Mouse (Mus musculus) embryo, embryonic 10 days (tissue): ENCODE data around the gene Vkorc1l1.

Experiments used
- DNase-seq: peaks from one replicate; pipeline ENCODE4 v3.0.0-alpha.2; 2015; ENCODE audit warnings: low spot score

Gene Vkorc1l1

GRCm38 (mm10) chr5:129942073-129942939, 536 bp downstream of the Vkorc1l1 start:
- peak; percentile 35 for DNase-seq

- DNase-seq = no peak
These were observed 1.6 kb downstream of the Vkorc1l1 start for GRCm38 (mm10) chr5:129943402-129943801.

GRCm38 (mm10) chr5:129947528-129948033, 5.8 kb downstream of the Vkorc1l1 start:
- no peak for DNase-seq

GRCm38 (mm10) chr5:129952143-129952542, 10.4 kb downstream of the Vkorc1l1 start:
- DNase-seq = no peak

- DNase-seq = no peak
These were observed 12.9 kb downstream of the Vkorc1l1 start for GRCm38 (mm10) chr5:129954473-129955254.

- no peak for DNase-seq
These were observed 14.0 kb downstream of the Vkorc1l1 start for GRCm38 (mm10) chr5:129955792-129956191.

GRCm38 (mm10) chr5:129963224-129963623, 21.5 kb downstream of the Vkorc1l1 start:
- no peak for DNase-seq

- DNase-seq = no peak
These were observed 24.7 kb downstream of the Vkorc1l1 start for GRCm38 (mm10) chr5:129966448-129966847.

- DNase-seq = no peak
These were observed 26.6 kb downstream of the Vkorc1l1 start for GRCm38 (mm10) chr5:129968417-129968816.

GRCm38 (mm10) chr5:129971491-129971890, 29.7 kb downstream of the Vkorc1l1 start:
- DNase-seq = no peak

GRCm38 (mm10) chr5:129974354-129974753, 32.6 kb downstream of the Vkorc1l1 start:
- DNase-seq = no peak

- DNase-seq = no peak
These were observed 33.1 kb downstream of the Vkorc1l1 start for GRCm38 (mm10) chr5:129974866-129975311.

- DNase-seq = no peak
These were observed 36.0 kb downstream of the Vkorc1l1 start for GRCm38 (mm10) chr5:129977768-129978167.

- DNase-seq = no peak
These were observed 36.8 kb downstream of the Vkorc1l1 start for GRCm38 (mm10) chr5:129978608-129979007.

- no peak for DNase-seq
These were observed 38.4 kb downstream of the Vkorc1l1 start for GRCm38 (mm10) chr5:129980216-129980615.

- DNase-seq = no peak
These were observed 47.6 kb downstream of the Vkorc1l1 start for GRCm38 (mm10) chr5:129989376-129989775.

GRCm38 (mm10) chr5:129991898-129992297, 50.1 kb downstream of the Vkorc1l1 start:
- no peak for DNase-seq

- no peak for DNase-seq
These were observed 51.6 kb downstream of the Vkorc1l1 start for GRCm38 (mm10) chr5:129993374-129993773.

- no peak for DNase-seq
These were observed 53.2 kb downstream of the Vkorc1l1 start for GRCm38 (mm10) chr5:129994989-129995388.

- DNase-seq = peak; percentile 21
These were observed 55.9 kb downstream of the Vkorc1l1 start for GRCm38 (mm10) chr5:129997700-129998099.

- DNase-seq = peak; percentile 78
These were observed 57.3 kb downstream of the Vkorc1l1 start for GRCm38 (mm10) chr5:129999097-129999496.

- DNase-seq = no peak
These were observed 59.0 kb downstream of the Vkorc1l1 start for GRCm38 (mm10) chr5:130000735-130001134.
